Mouse (Mus musculus) CH12F3 (cell line): ENCODE results near the gene Gm11627.
"Not testable (repeated sequence)": the region's sequence is repeated elsewhere in the genome, so short reads cannot be mapped to it uniquely, and the experiment has no call there.

Source experiments
- in situ Hi-C: fragments of 300-500 bp; cut with MboI; formaldehyde crosslinking; loops from 2 replicates; pipeline ENCODE4 v1.14.3; 2020; ENCODE audit warnings: low sequenced_read_pairs

Gene Gm11627

GRCm38 (mm10) chr11:102565741-102566140 is 13.5 kb downstream of the Gm11627 start:
- in situ Hi-C loops = no loop called here

- in situ Hi-C loops = not testable (repeated sequence)
Observed at GRCm38 (mm10) chr11:102564952-102565671, 14.1 kb downstream of the Gm11627 start.

GRCm38 (mm10) chr11:102558704-102559103 is 20.6 kb downstream of the Gm11627 start:
- in situ Hi-C loops = no loop called here

DNA sequence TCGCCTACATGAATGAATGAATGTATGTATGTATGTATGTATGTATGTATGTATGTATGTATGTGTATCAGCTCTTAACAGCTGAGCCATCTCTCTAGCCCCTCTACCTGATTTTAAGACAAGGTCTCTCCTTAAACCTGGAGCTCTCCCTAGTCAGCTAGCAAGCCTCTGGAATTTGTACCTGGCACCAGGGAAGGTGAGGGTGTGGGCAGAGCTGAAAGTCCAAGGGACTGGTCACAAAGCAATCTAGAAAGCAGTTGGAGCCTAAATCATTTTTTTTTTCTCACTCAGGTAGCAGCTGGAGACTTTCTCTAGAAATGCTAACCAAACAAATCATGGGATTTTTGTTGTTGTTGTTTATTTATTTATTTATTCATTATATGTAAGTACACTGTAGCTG is 21.9 kb downstream of the Gm11627 start:
- in situ Hi-C loops = no loop called here

- in situ Hi-C loops = no loop called here
Observed at GRCm38 (mm10) chr11:102556716-102557074, 22.6 kb downstream of the Gm11627 start.

- in situ Hi-C loops = no loop called here
Observed at GRCm38 (mm10) chr11:102556031-102556715, 23.1 kb downstream of the Gm11627 start, which contains the start of gene Gpatch8. TSS of gene Gpatch8 (minus strand) at chr11:102556392.

GRCm38 (mm10) chr11:102555400-102556030 is 23.7 kb downstream of the Gm11627 start:
- in situ Hi-C loops = no loop called here

DNA sequence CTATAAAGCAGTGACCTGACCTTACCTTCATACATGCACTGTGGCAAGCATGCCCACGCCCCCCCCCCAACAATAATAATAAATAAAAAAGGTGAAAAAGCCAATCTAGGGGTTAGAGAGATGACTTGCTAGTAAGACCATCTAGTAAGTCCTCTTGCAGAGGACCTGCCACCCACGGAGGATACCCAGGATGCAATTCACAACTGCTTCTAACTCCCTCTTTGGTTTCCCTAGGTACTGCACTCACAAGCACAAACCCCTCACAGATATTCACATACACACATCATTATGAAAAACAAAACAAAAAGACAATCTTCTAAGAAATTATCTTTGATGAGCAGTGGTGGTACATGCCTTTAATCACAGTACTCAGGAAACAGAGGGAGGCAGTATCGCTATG is 27.2 kb downstream of the Gm11627 start:
- in situ Hi-C loops = no loop called here

GRCm38 (mm10) chr11:102551176-102551575 is 28.1 kb downstream of the Gm11627 start:
- in situ Hi-C loops = no loop called here

GRCm38 (mm10) chr11:102541471-102541870 is 37.8 kb downstream of the Gm11627 start:
- in situ Hi-C loops = no loop called here

GRCm38 (mm10) chr11:102540286-102540685 is 39.0 kb downstream of the Gm11627 start:
- in situ Hi-C loops = not testable (repeated sequence)

- in situ Hi-C loops = no loop called here
Observed at GRCm38 (mm10) chr11:102539690-102540089, 39.6 kb downstream of the Gm11627 start.

DNA sequence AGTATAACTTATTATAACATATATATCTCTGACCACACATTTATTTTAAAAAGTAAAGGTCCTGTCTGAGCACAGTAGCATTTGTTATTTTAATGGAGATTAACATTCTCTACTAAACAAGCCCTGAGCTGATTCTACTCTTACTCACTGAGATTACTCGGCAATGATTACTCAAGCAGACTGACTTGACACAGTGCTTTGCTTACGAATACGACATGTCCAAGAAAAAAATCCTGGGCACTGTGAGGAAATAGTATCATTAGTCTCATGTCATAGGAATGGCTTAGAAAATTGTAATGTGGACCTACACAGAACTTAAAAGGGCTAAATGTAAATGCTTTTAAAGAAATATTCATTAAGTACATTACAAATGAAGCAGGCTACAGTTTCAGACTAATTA is 43.1 kb downstream of the Gm11627 start:
- in situ Hi-C loops = no loop called here

DNA sequence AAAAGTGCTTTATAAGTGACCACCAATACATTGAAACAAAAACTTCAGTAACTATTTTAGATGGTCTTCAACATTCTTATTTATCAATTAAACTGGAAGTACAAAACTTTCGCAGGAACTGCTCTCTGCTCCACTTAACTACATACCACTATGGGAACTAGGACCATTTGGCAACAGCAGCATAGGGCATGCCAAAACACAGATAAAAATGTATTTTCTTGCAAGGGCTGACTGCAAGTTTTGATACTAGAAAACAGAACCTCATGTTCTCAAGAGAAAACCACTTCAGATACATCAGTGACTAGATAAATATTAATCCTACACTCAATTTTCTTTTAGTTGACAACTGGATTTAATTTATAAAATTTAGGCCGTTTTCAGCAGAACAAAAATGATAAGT is 45.2 kb downstream of the Gm11627 start:
- in situ Hi-C loops = no loop called here

GRCm38 (mm10) chr11:102531425-102531824 is 47.8 kb downstream of the Gm11627 start:
- in situ Hi-C loops = no loop called here
